Mouse (Mus musculus): Measurements from ENCODE around the gene Scaf4.

- TF ChIP-seq CTCF (IDR thresholded peaks at IDR 0.05; ENCODE audit: low read depth) (no peak), EP300 (IDR thresholded peaks at IDR 0.05; ENCODE audit: low read depth) (no peak)
Measured at GRCm38 (mm10) chr16:90300896-90301295, 16.6 kb upstream of the Scaf4 start.
